Mouse (Mus musculus): Measurements from ENCODE around the gene Catsper1.

DNA sequence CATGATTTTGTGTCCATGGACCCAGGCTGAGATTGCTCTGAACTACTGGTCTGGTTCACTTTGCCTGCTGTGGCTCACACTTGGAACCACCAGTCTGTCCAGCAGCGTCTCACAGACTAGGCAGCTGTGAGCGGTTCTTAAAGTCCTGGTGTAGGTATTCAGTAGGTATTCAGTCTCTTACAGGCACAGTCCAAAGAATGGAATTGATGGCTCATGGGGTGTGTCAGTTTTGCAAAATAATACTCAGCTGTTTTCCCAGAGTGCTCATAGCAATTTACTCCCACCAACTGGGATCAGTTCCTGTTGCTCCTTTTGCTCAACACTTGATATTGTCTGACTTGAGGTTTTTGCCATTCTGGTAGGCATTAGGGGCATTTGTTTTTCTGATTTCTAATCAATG lies 26.6 kb downstream of the Catsper1 start:
- TF ChIP-seq CTCF (IDR thresholded peaks at IDR 0.05; ENCODE audit: control insufficient read depth, insufficient read depth, insufficient replicate concordance, low read depth, low read length) (no peak), POLR2A (IDR thresholded peaks at IDR 0.05; ENCODE audit: control insufficient read depth, low read depth, low read length) (no peak)
